Mouse (Mus musculus) olfactory bulb, adult 2 months (tissue): ENCODE measurements around the gene Cad. TPM values are rescaled to one million over a fixed set of nuclear protein-coding genes. Genes with fewer than 3 reads are reported as not detected.

ENCODE experiments used
- H3K27ac ChIP-seq: fragments of 200-500 bp; 2 replicates; pipeline ENCODE4 v1.5.1; 2012; ENCODE audit warnings: low read depth, low read length; ENCODE audit not compliant: insufficient read depth
- H3K4me1 ChIP-seq: fragments of 200-500 bp; 2 replicates; pipeline ENCODE4 v1.6.1; 2012; ENCODE audit warnings: low read length; ENCODE audit not compliant: control insufficient read depth, insufficient read depth
- H3K4me3 ChIP-seq: fragments of 200-500 bp; 2 replicates; pipeline ENCODE4 v1.5.1; 2012; ENCODE audit warnings: mild to moderate bottlenecking, low read depth, low read length, moderate library complexity; ENCODE audit not compliant: insufficient read depth
- CTCF ChIP-seq: fragments of 200-500 bp; IDR thresholded peaks from 2 replicates; pipeline ENCODE4 v1.5.1; 2012; ENCODE audit warnings: low read depth, mild to moderate bottlenecking, low read length, moderate library complexity; ENCODE audit not compliant: insufficient read depth
- POLR2A ChIP-seq: fragments of 200-500 bp; IDR thresholded peaks from 2 replicates; pipeline ENCODE4 v1.6.1; 2012; ENCODE audit warnings: mild to moderate bottlenecking, low read depth, low read length, moderate library complexity; ENCODE audit not compliant: insufficient read depth
- WGBS: fragments of 180-500 bp; shearing (Covaris S2); methylation state at CpG from one replicate; pipeline ENCODE4 v1.1.7; 2018; 5-methylcytosine and 5-hydroxymethylcytosine counted together
- polyA plus RNA-seq: library from polyadenylated mRNA; stranded (reverse); fragments of >200 nt; gene quantifications from 2 replicates; pipeline ENCODE4 v1.2.4, GENCODE M21; 2012; ENCODE audit warnings: low replicate concordance; ENCODE audit not compliant: missing spikeins, insufficient read depth, insufficient read length

Gene Cad
- polyA plus RNA-seq, 1 experiment: not detected

DNA sequence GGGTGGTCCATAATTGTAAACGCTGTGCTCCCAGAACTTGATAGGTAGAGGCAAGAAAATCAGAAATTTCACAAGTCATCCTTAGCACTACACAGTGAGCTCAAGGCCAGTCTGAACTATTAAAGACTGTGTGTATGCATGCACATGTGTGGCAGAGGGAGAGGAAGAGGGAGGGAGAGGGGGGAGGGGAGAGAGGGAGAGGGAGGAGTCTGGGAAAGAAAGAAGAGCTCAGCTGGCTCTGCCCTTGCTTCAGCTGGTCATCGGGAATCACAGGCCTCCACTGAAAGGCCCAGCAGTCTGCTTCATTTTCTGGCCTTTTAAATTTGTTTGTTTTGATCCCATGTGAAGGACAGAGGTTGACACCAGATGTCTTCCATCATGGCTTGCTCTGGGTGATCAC is 68.9 kb downstream of the Cad start:
- 43% methylated on average over 2 of the region's 2 CpGs for WGBS
- TF ChIP-seq POLR2A: no peak
- TF ChIP-seq CTCF: no peak

DNA sequence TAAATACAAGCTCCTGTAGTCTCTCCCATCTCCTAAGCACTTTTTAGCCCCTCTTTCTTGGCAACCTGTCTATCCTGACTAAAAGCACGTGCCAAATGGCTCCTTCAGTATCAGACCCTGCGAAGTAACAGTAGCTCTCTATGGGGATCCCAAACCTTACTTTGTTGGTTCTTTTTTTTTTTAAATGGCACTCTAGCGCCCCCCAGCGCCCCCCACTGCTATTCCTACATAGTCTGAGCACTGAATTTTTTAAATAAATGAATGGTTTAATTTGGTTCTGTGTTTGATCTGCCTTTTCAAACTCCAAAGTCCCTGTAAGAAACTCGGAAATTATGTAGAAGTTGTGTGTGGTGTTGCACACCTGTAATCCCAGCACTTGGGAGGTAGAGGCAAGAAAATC is 71.5 kb downstream of the Cad start:
- H3K27ac ChIP-seq: no peak overlapping the region
- TF ChIP-seq CTCF: no peak
- TF ChIP-seq POLR2A: no peak
- no peak overlapping the region for H3K4me3 ChIP-seq
- WGBS: 38% methylated on average over 5 of the region's 5 CpGs
- H3K4me1 ChIP-seq: no peaks in the 10 kb centered on the region

More for the DNA sequence above, 68.9 kb downstream of the Cad start:
- H3K27ac ChIP-seq: no peak overlapping the region
- no peaks in the 10 kb centered on the region for H3K4me1 ChIP-seq
- no peak overlapping the region for H3K4me3 ChIP-seq

Other genes starting within 250 kb of the Cad start
- not detected in 2 replicates for gene Mapre3, start 240.1 kb upstream of the Cad start, polyA plus RNA-seq
- not detected in 2 replicates for gene Tmem214, start 186.8 kb upstream of the Cad start, polyA plus RNA-seq
- gene Agbl5, start 166.1 kb upstream of the Cad start, polyA plus RNA-seq: not detected in 2 replicates
- gene Ost4, start 147.0 kb upstream of the Cad start, polyA plus RNA-seq: not detected in 2 replicates
- gene Emilin1, start 141.4 kb upstream of the Cad start, polyA plus RNA-seq: not detected in 2 replicates
- not detected in 2 replicates for gene Khk, start 133.3 kb upstream of the Cad start, polyA plus RNA-seq
- gene Cgref1, start 109.2 kb upstream of the Cad start, polyA plus RNA-seq: not detected in 2 replicates
- not detected in 2 replicates for gene Preb, start 94.4 kb upstream of the Cad start, polyA plus RNA-seq
- not detected in 2 replicates for gene Tcf23, start 86.1 kb upstream of the Cad start, polyA plus RNA-seq
- gene Atraid, start 6.5 kb upstream of the Cad start, polyA plus RNA-seq: not detected in 2 replicates
- not detected in 2 replicates for gene Slc5a6, start 5.9 kb upstream of the Cad start, polyA plus RNA-seq
- not detected in 2 replicates for gene Dnajc5g, start 51.5 kb downstream of the Cad start, polyA plus RNA-seq
- not detected in 2 replicates for gene Slc30a3, start 53.5 kb downstream of the Cad start, polyA plus RNA-seq
- gene Trim54, start 61.9 kb downstream of the Cad start, polyA plus RNA-seq: not detected in 2 replicates
- not detected in 2 replicates for gene Ucn, start 84.0 kb downstream of the Cad start, polyA plus RNA-seq
- gene Mpv17, start 99.5 kb downstream of the Cad start, polyA plus RNA-seq: not detected in 2 replicates
- not detected in 2 replicates for gene Gm29609, start 125.1 kb downstream of the Cad start, polyA plus RNA-seq
- not detected in 2 replicates for gene Gtf3c2, start 125.4 kb downstream of the Cad start, polyA plus RNA-seq
- gene Snx17, start 138.4 kb downstream of the Cad start, polyA plus RNA-seq: not detected in 2 replicates
- not detected in 2 replicates for gene Eif2b4, start 138.7 kb downstream of the Cad start, polyA plus RNA-seq
- gene Zfp513, start 147.5 kb downstream of the Cad start, polyA plus RNA-seq: not detected in 2 replicates
- not detected in 2 replicates for gene Ppm1g, start 165.9 kb downstream of the Cad start, polyA plus RNA-seq
- gene Nrbp1, start 186.1 kb downstream of the Cad start, polyA plus RNA-seq: 272 TPM in 1 of 2 replicates, not detected in the other
- not detected in 2 replicates for gene Gm9970, start 186.5 kb downstream of the Cad start, polyA plus RNA-seq
- not detected in 2 replicates for gene Krtcap3, start 196.9 kb downstream of the Cad start, polyA plus RNA-seq
- not detected in 2 replicates for gene Ift172, start 236.3 kb downstream of the Cad start, polyA plus RNA-seq
- not detected in 2 replicates for gene Fndc4, start 241.3 kb downstream of the Cad start, polyA plus RNA-seq
- gene Gckr, start 242.7 kb downstream of the Cad start, polyA plus RNA-seq: not detected in 2 replicates